Mouse (Mus musculus) limb, embryonic 12.5 days (tissue): Measurements from ENCODE around the gene Hist1h2bj. TPM values are rescaled to one million over a fixed set of nuclear protein-coding genes. Genes with fewer than 3 reads are reported as not detected.
"Not testable (repeated sequence)": the region's sequence is repeated elsewhere in the genome, so short reads cannot be mapped to it uniquely, and the experiment has no call there.

Experiments
- ATAC-seq: fragments of 200-750 bp; cut with Nextera tagmentation; 2 replicates; pipeline ENCODE4 v1.8.0; 2017; ENCODE audit warnings: low read depth, moderate TSS enrichment; ENCODE audit not compliant: insufficient number of reproducible peaks, insufficient read depth, low FRiP score, low TSS enrichment
- H3K27ac ChIP-seq: fragments of 300-500 bp; sonication (generic); 2 replicates; pipeline ENCODE4 v1.5.1; 2016; ENCODE audit warnings: mild to moderate bottlenecking, moderate library complexity
- H3K27me3 ChIP-seq: fragments of 300-500 bp; sonication (generic); 2 replicates; pipeline ENCODE4 v1.6.1; 2016; ENCODE audit warnings: mild to moderate bottlenecking, moderate library complexity
- H3K36me3 ChIP-seq: fragments of 300-500 bp; sonication (generic); 2 replicates; pipeline ENCODE4 v1.6.1; 2016; ENCODE audit warnings: mild to moderate bottlenecking, moderate library complexity
- H3K4me1 ChIP-seq: fragments of 300-500 bp; sonication (generic); replicated peaks from 2 replicates; pipeline ENCODE4 v1.6.1; 2016
- H3K4me2 ChIP-seq: fragments of 300-500 bp; sonication (generic); 2 replicates; pipeline ENCODE4 v1.6.1; 2016; ENCODE audit warnings: mild to moderate bottlenecking, moderate library complexity
- H3K4me3 ChIP-seq: fragments of 300-500 bp; sonication (generic); replicated peaks from 2 replicates; pipeline ENCODE4 v1.5.1; 2016; ENCODE audit warnings: mild to moderate bottlenecking
- H3K9ac ChIP-seq: fragments of 300-500 bp; sonication (generic); replicated peaks from 2 replicates; pipeline ENCODE4 v1.6.1; 2016; ENCODE audit warnings: mild to moderate bottlenecking, moderate library complexity
- H3K9me3 ChIP-seq: fragments of 300-500 bp; sonication (generic); 2 replicates; pipeline ENCODE4 v1.6.1; 2016; ENCODE audit warnings: mild to moderate bottlenecking, moderate library complexity
- WGBS: fragments of 180-500 bp; shearing (Covaris S2); methylation state at CpG from one replicate; pipeline ENCODE4 v1.1.7; 2016; 5-methylcytosine and 5-hydroxymethylcytosine counted together
- polyA plus RNA-seq: library from polyadenylated mRNA; unstranded; fragments of >200 nt; fragmentation: Nextera tagmentation; extraction: Ambion mirVana; gene quantifications from 2 replicates; pipeline ENCODE4 v1.2.1, GENCODE M21; 2016

The Hist1h2bj gene
- polyA plus RNA-seq, 1 experiment from 2014 or later: 28.8 TPM

DNA sequence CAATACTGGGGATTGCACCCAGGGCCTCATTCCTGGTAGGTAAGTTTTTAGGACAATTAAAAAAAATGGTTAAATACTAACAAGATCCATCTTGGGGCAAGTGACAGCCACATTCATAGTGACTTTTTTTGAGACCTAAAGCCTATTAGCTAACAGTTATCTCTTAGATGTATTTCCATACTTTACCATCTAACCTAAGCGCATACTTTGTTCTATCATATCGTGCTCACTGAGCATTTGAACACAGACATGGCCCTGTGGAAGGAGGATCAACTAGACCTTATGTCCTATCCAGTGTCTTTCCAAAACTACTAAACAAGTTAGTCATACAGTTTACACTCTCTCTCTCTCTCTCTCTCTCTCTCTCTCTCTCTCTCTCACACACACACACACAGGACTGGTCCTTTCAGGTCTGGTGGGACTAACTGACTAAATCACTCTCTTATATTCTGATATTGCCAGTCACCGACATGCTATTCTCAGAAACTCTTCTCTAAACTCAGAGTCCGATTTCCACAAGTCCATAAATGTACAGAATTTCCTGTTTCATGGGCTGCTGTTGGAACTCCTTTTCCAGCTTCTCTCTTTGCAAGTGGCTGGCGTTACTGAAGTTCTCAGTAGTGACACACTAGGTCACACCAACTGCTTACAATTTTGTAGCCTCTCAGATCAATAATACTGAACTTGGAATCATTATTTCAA lies 9.1 kb upstream of the Hist1h2bj start:
- Histone ChIP-seq H3K36me3 (no peaks in the 10 kb centered on the region), H3K27ac (peak overlapping the region; percentile 94; the same call in 1 of the 2 replicates), H3K9ac (peak overlapping the region; percentile 75), H3K4me2 (peak overlapping the region; percentile 69), H3K27me3 (no peaks in the 10 kb centered on the region), H3K4me1 (peaks cover 20% of the 10 kb centered on the region), H3K4me3 (peak overlapping the region; percentile 45), H3K9me3 (no peaks in the 10 kb centered on the region)
- WGBS: 54% methylated on average over 5 of the region's 5 CpGs
- no peak for ATAC-seq

DNA sequence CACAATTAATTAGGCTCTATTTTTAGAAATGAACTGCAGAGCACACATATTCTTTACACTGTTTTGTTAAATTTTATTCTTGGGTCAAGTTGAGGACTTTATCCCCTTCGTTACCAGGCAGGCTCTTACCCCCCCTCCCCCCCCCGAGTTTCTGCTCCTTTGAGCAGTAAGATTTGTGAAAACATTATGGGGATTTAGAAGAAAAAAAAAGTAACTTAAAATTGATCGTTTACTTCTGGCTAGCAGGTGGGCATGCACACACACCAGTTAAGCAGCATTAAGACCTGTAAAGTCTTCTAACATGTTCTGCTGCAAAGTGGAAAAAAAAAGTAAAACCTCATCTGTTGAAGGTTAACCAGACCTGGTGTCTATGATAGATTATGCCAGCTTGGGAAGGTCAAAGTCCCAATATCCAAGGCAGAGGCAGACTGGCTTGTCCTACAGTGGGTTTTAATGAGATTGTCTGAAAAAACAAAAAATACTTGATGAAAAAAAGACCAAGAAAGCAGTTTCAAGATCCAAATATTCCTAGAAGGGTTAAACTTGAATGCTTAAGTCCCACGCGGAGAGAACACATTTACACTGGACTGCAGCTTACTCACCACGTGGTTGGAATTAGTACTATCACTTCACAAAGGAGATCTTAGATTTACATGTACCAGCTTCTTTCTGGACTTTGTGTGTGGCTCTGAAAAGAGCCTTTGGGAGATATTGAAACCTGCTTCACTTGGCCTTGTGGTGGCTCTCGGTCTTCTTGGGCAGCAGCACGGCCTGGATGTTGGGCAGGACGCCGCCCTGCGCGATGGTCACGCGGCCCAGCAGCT lies 8.4 kb upstream of the Hist1h2bj start:
- Histone ChIP-seq H3K4me2 (peak overlapping the region; percentile 69), H3K9ac (peak overlapping the region; percentile 75), H3K9me3 (no peaks in the 10 kb centered on the region), H3K36me3 (no peaks in the 10 kb centered on the region), H3K4me1 (peaks cover 20% of the 10 kb centered on the region), H3K27me3 (no peaks in the 10 kb centered on the region), H3K27ac (peak overlapping the region; percentile 94), H3K4me3 (peak overlapping the region; percentile 45)
- ATAC-seq: peak; percentile 1; the same call in 1 of the 2 replicates
- WGBS: under 1% methylated on average over 14 of the region's 14 CpGs

DNA sequence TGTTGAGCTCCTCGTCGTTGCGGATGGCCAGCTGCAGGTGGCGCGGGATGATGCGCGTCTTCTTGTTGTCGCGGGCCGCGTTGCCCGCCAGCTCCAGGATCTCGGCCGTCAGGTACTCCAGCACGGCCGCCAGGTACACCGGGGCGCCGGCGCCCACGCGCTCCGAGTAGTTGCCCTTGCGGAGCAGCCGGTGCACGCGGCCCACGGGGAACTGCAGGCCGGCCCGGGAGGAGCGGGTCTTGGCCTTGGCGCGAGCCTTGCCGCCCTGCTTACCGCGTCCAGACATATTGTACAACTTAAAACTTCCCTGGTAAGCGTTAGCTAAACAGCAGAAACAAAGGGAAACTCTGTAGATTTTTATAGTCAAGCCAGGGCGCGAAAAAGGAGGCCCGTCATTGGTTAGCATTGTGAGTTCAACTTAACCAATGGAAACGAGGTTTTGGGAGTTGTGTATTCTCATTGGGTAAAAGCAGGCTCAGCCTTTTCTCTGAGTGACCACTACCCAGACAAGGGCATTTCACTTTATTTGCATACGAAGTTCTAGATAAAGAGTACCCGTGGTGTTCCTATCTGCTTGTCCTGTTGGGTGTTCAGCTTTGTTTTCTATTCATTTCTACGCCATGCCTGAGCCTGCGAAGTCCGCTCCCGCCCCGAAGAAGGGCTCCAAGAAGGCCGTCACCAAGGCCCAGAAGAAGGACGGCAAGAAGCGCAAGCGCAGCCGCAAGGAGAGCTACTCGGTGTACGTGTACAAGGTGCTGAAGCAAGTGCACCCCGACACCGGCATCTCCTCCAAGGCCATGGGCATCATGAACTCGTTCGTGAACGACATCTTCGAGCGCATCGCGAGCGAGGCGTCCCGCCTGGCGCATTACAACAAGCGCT lies 7.5 kb upstream of the Hist1h2bj start, which contains the start of the genes Hist1h2ah and Hist1h2bk:
TSS of gene Hist1h2ah (minus strand) at position 302 of the 882 bp plus-strand sequence.
TSS of gene Hist1h2bk (plus strand) at position 604 of the 882 bp plus-strand sequence.
- Histone ChIP-seq H3K4me3 (peak within 1 kb of the TSS; percentile 45), H3K27ac (peak within 1 kb of the TSS; percentile 94), H3K4me1 (peaks cover 28% of the 10 kb centered on the region), H3K9ac (peak within 1 kb of the TSS; percentile 75), H3K4me2 (peak within 1 kb of the TSS; percentile 69)
- peak; percentile 98 for ATAC-seq
- not testable (repeated sequence) for H3K9me3 ChIP-seq, H3K27me3 ChIP-seq, H3K36me3 ChIP-seq
- under 1% methylated on average over 32 of the region's 69 CpGs for WGBS

DNA sequence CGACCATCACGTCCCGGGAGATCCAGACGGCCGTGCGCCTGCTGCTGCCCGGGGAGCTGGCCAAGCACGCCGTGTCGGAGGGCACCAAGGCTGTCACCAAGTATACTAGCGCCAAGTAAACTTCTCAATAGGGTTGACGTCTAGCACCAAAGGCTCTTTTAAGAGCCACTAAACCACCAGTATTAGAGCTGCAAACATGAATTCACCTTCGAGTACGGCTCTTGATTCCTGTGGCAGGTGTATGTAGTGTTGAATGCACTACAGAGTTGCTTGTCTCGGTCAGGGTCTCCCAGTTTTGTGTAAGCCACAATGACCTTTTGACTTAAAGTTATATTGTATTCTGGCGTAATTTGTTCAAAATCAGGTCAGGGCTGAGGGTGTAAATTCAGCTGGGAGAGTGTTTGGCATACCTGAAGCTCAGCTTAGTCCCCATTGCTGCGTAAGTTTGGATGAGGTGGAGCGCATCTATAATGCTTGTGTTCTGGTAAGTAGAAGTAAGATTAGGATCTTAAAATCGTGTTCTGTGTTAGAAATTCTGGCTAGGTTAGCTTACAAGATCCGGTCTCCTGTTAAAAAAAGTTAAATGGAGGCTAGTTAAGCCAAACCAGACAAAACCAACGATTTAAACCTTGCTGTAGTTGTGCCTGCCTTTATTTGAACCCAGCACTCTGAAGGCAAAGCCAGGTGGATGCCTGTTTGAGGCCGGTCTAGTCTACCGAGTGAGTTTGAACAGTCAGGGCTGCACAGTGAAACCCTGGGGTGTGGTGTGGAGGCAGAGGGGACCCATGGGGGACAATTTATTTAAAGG lies 6.7 kb upstream of the Hist1h2bj start:
- H3K4me2 ChIP-seq: peak overlapping the region; percentile 69
- H3K9me3 ChIP-seq: no peaks in the 10 kb centered on the region
- H3K27ac ChIP-seq: peak overlapping the region; percentile 93
- ATAC-seq: no peak
- H3K36me3 ChIP-seq: no peaks in the 10 kb centered on the region
- peak overlapping the region; percentile 41 for H3K4me3 ChIP-seq
- 3% methylated on average over 22 of the region's 23 CpGs for WGBS
- H3K9ac ChIP-seq: peak overlapping the region; percentile 65
- H3K4me1 ChIP-seq: peaks cover 31% of the 10 kb centered on the region
- no peaks in the 10 kb centered on the region for H3K27me3 ChIP-seq

DNA sequence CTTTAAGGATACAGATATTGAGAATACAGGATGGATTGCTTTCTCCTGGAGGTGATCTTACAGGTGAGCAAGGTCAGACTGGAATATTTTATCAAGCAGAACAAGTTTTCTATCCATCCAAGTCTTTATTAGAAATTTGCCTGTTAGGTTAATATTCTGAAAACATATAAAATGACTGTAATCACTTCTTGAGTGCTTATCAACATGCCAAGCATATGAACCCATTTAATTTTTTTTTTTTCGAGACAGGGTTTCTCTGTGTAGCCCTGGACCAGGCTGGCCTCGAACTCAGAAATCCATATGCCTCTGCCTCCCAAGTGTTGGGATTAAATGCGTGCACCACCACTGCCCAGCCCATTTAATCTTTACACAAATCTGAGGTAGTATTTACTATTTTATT lies 6.0 kb upstream of the Hist1h2bj start:
- peaks cover 32% of the 10 kb centered on the region for H3K4me1 ChIP-seq
- no peak for ATAC-seq
- H3K4me3 ChIP-seq: peak overlapping the region; percentile 41
- peak overlapping the region; percentile 65 for H3K9ac ChIP-seq
- peak overlapping the region; percentile 93 for H3K27ac ChIP-seq
- no peaks in the 10 kb centered on the region for H3K36me3 ChIP-seq
- no peaks in the 10 kb centered on the region for H3K27me3 ChIP-seq
- H3K4me2 ChIP-seq: peak overlapping the region; percentile 69
- WGBS: 71% methylated on average over 3 of the region's 3 CpGs
- no peaks in the 10 kb centered on the region for H3K9me3 ChIP-seq

DNA sequence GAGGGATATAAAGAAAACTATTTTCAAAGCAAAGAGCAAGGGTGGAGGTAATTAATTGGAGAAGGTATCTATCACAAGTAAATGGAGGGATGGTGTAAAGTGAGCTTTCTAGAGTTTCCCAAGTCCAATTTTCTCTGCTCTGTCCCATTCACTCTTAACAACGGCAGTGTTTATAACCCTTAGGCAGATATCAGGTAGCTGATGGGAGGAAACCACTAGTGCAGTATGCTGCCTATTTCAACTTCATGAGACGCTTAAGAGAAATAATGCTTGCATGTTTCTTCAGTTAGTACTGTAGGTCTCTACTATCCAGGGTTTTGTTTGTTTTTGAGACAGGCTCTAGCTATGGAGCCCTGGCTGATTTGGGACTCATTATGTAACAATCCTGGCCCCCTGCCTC lies 5.6 kb upstream of the Hist1h2bj start:
- no peak overlapping the region for H3K4me3 ChIP-seq
- WGBS: 73% methylated on average over 2 of the region's 2 CpGs
- no peaks in the 10 kb centered on the region for H3K9me3 ChIP-seq
- peak overlapping the region; percentile 93 for H3K27ac ChIP-seq
- no peaks in the 10 kb centered on the region for H3K27me3 ChIP-seq
- peak overlapping the region; percentile 69; the same call in 1 of the 2 replicates for H3K4me2 ChIP-seq
- ATAC-seq: no peak
- H3K9ac ChIP-seq: no peak overlapping the region
- H3K4me1 ChIP-seq: peaks cover 35% of the 10 kb centered on the region
- H3K36me3 ChIP-seq: no peaks in the 10 kb centered on the region

DNA sequence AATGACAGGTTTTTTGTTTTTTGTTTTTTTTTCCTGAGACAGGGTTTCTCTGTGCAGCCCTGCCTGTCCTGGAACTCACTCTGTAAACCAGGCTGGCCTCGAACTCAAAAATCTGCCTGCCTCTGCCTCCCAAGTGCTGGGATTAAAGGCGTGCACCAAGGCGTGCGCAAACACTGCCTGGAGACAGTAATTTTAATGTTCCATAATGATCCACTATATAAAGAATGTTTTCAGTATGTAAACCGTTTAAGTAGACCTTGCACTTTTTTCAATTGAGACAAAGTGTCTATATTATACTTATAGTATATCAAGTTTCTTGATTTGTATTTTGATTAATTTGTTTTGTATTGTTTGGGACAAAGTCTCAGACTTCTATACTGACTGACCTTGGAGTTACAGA lies 3.6 kb upstream of the Hist1h2bj start:
- H3K27me3 ChIP-seq: no peaks in the 10 kb centered on the region
- peak overlapping the region; percentile 78; the same call in 1 of the 2 replicates for H3K4me2 ChIP-seq
- no peak for ATAC-seq
- peaks cover 32% of the 10 kb centered on the region for H3K4me1 ChIP-seq
- H3K27ac ChIP-seq: peak overlapping the region; percentile 53; the same call in 1 of the 2 replicates
- WGBS: 62% methylated on average over 5 of the region's 5 CpGs
- no peak overlapping the region for H3K9ac ChIP-seq
- no peaks in the 10 kb centered on the region for H3K9me3 ChIP-seq
- no peak overlapping the region for H3K4me3 ChIP-seq
- H3K36me3 ChIP-seq: no peaks in the 10 kb centered on the region

DNA sequence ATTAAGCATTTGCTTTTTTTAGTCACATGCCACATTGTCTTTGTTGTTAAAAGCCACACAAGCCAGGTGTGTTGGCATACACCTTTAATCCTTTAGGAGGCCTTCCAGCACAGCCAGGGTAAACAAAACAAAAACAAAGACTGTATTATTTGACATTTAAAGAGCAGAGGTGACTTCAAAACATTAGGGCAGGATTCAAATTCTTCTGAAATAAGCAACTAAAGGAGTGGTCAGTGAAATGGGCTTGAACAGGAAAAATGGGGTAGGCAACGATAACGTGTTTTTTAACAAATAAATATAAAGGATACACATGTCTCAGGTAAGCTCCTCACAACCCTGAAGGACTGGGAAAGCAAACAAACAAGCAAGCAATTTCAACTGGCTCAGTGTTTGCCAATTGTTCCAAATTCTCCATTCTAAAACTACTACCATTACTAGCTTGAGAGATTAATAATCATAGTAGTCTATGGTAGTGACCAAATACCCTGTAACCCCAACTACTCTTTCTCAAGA lies 3.0 kb upstream of the Hist1h2bj start:
- no peak for ATAC-seq
- Histone ChIP-seq H3K9me3 (no peaks in the 10 kb centered on the region), H3K36me3 (no peaks in the 10 kb centered on the region), H3K4me1 (peaks cover 31% of the 10 kb centered on the region), H3K4me3 (peak overlapping the region; percentile 45), H3K27ac (peak overlapping the region; percentile 98), H3K9ac (peak overlapping the region; percentile 47), H3K27me3 (no peaks in the 10 kb centered on the region), H3K4me2 (peak overlapping the region; percentile 78)
- WGBS: 7% methylated on average over 2 of the region's 2 CpGs

DNA sequence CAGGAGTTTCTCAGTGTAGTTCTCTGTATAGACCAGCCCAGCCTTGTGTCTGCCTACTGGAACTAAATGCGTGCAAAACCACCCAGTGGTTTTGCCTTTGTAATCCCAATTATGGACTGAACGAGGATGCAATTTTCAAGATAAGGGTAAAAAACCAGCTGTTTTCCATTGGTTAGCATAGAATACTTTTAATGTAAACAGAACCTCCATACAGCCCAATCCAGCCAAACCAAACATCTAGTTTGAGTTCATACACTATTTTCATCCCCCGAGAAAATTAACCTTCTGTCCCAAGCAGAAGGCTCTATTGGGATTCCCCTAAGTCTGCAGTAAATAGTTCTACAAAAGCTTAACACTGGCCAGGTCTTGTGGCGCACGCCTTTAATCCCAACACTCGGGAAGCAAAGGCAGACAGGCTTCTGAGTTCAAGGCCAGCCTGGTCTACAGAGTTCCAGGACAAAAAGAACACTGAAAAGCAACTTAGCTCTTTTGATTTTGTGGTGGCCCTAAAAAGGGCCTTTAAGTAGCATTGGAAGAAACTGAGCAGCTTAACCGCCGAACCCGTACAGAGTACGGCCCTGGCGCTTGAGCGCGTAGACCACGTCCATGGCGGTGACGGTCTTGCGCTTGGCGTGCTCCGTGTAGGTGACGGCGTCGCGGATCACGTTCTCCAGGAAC lies 2.4 kb upstream of the Hist1h2bj start:
- H3K27me3 ChIP-seq: no peaks in the 10 kb centered on the region
- H3K27ac ChIP-seq: peak overlapping the region; percentile 98
- WGBS: under 1% methylated on average over 24 of the region's 24 CpGs
- ATAC-seq: no peak
- H3K4me2 ChIP-seq: peak overlapping the region; percentile 78
- H3K36me3 ChIP-seq: no peaks in the 10 kb centered on the region
- H3K4me1 ChIP-seq: peaks cover 31% of the 10 kb centered on the region
- H3K4me3 ChIP-seq: peak overlapping the region; percentile 45
- peak overlapping the region; percentile 71 for H3K9ac ChIP-seq
- H3K9me3 ChIP-seq: no peaks in the 10 kb centered on the region
